Mouse (Mus musculus) stomach, embryonic 16.5 days (tissue): Measurements from ENCODE around the gene Edaradd. TPM values are rescaled to one million over a fixed set of nuclear protein-coding genes. Genes with fewer than 3 reads are reported as not detected.
A peak's percentile ranks its signal among the peaks of the same experiment; 100 is the strongest.

Experiments
- ATAC-seq: fragments of 200-750 bp; cut with Nextera tagmentation; 2 replicates; pipeline ENCODE4 v1.8.0; 2017; ENCODE audit warnings: moderate number of reproducible peaks, moderate TSS enrichment; ENCODE audit not compliant: insufficient read depth, low FRiP score
- H3K27ac ChIP-seq: fragments of 300-500 bp; sonication (generic); 2 replicates; pipeline ENCODE4 v1.5.1; 2014; ENCODE audit warnings: low read length
- H3K27me3 ChIP-seq: fragments of 300-500 bp; sonication (generic); 2 replicates; pipeline ENCODE4 v1.6.1; 2014; ENCODE audit warnings: low read length, control low read depth, mixed read lengths; ENCODE audit not compliant: control insufficient read depth, insufficient read depth
- H3K36me3 ChIP-seq: fragments of 300-500 bp; sonication (generic); 2 replicates; pipeline ENCODE4 v1.6.1; 2014; ENCODE audit warnings: low read length; ENCODE audit not compliant: control insufficient read depth, insufficient read depth
- H3K4me1 ChIP-seq: fragments of 300-500 bp; sonication (generic); 2 replicates; pipeline ENCODE4 v1.6.1; 2014; ENCODE audit warnings: low read length, control low read depth, mixed read lengths; ENCODE audit not compliant: control insufficient read depth, insufficient read depth
- H3K4me2 ChIP-seq: fragments of 300-500 bp; sonication (generic); 2 replicates; pipeline ENCODE4 v1.6.1; 2014; ENCODE audit warnings: low read depth, low read length, mixed read lengths
- H3K4me3 ChIP-seq: fragments of 300-500 bp; sonication (generic); replicated peaks from 2 replicates; pipeline ENCODE4 v1.5.1; 2014; ENCODE audit warnings: mild to moderate bottlenecking, low read length
- H3K9ac ChIP-seq: fragments of 300-500 bp; sonication (generic); 2 replicates; pipeline ENCODE4 v1.6.1; 2014; ENCODE audit warnings: low read length
- H3K9me3 ChIP-seq: fragments of 300-500 bp; sonication (generic); replicated peaks from 2 replicates; pipeline ENCODE4 v1.6.1; 2016; ENCODE audit warnings: low read length, control low read depth; ENCODE audit not compliant: control insufficient read depth
- WGBS: fragments of 180-500 bp; shearing (Covaris S2); extraction: QIAGEN DNeasy Blood & Tissue Kit; methylation state at CpG from one replicate; pipeline ENCODE4 v1.1.7; 2014; 5-methylcytosine and 5-hydroxymethylcytosine counted together
- polyA plus RNA-seq: library from polyadenylated mRNA; unstranded; fragments of >200 nt; fragmentation: Nextera tagmentation; extraction: Ambion mirVana; gene quantifications from 2 replicates; pipeline ENCODE4 v1.2.1, GENCODE M21; 2015

Edaradd gene
- polyA plus RNA-seq, 1 experiment from 2014 or later, result 6.1 TPM

GRCm38 (mm10) chr13:12456711-12457110 is 63.5 kb downstream of the Edaradd start:
- H3K36me3 ChIP-seq, result peaks cover 10% of the 10 kb centered on the region
- peaks cover 3% of the 10 kb centered on the region; the same call in 1 of the 2 replicates for H3K4me1 ChIP-seq
- H3K9me3 ChIP-seq, result no peaks in the 10 kb centered on the region
- ATAC-seq, result no peak
- no peak overlapping the region for H3K4me3 ChIP-seq
- no peak overlapping the region for H3K27ac ChIP-seq
- H3K4me2 ChIP-seq, result no peak overlapping the region
- H3K27me3 ChIP-seq, result no peaks in the 10 kb centered on the region
- H3K9ac ChIP-seq, result no peak overlapping the region
- WGBS, result 74% methylated on average over 7 of the region's 7 CpGs

DNA sequence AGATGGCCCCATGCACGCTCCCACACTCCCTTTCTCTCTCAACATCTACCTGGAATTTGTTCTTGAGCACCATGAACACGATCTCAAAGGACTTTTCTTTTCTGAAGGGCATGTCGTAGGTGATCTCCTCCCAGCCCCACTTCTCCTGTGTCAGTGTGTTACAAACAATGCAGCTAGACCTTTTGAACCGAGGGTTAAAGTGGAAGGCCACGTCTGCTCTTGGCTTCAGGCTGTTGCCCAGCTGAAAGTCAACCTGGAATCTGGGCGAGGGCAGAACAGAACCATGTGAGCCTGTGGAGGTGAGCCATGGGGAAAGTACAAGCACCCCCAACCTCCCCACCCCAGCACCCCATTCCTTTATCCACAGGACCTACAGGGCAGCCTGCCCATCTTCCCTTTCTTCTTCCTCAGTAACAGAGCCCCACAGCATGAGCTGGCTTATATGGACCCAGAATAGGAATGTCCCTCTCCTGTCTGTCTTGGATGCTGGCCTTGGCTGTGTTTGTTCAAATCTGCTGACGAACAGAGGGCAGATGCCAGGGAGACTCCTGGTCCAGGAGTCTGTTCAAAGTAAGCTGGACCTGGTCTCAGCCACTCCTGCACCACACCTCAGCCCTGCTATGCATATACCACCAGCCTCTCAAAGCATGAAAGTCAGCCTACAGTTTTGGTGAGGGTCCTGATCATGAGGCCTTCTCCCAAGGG is 65.4 kb downstream of the Edaradd start:
- peaks cover 10% of the 10 kb centered on the region for H3K36me3 ChIP-seq
- H3K27me3 ChIP-seq, result no peaks in the 10 kb centered on the region
- WGBS, result 80% methylated on average over 7 of the region's 7 CpGs
- no peak overlapping the region for H3K27ac ChIP-seq
- ATAC-seq, result no peak
- H3K4me2 ChIP-seq, result no peak overlapping the region
- no peak overlapping the region for H3K4me3 ChIP-seq
- no peaks in the 10 kb centered on the region for H3K4me1 ChIP-seq
- H3K9ac ChIP-seq, result no peak overlapping the region
- H3K9me3 ChIP-seq, result no peaks in the 10 kb centered on the region

GRCm38 (mm10) chr13:12453150-12453549 is 67.1 kb downstream of the Edaradd start:
- peaks cover 12% of the 10 kb centered on the region for H3K36me3 ChIP-seq
- no peak overlapping the region for H3K27ac ChIP-seq
- H3K4me1 ChIP-seq, result no peaks in the 10 kb centered on the region
- H3K9me3 ChIP-seq, result no peaks in the 10 kb centered on the region
- 88% methylated on average over 14 of the region's 14 CpGs for WGBS
- no peaks in the 10 kb centered on the region for H3K27me3 ChIP-seq
- H3K9ac ChIP-seq, result no peak overlapping the region
- no peak for ATAC-seq
- H3K4me3 ChIP-seq, result no peak overlapping the region
- no peak overlapping the region for H3K4me2 ChIP-seq

DNA sequence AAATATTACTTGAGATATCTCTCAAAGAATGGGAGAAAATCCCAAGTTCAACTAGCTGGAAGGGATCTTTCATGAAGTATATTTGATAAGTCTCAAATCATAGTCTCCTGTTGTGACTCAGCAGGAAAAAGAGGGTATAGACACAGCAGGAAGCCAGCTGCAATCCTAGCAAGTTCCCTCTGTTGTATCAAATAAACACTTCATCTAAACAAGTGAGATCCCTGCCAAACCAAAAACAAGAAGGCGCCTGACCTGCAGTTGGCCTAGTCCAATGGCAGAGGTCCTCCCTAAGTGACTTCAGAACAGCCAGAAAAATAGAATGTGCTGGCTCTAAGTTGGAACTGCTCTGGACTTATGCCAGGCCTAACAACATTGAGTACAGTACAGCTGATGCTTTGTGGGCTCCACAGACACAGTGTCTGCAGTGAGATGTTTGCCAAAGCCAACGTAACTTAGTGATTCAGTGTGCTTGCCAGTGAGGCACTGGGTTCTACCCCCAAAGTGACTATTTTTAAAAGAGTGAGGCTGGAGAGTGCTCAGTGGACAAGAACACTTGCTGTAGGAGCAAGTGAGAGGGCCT is 78.1 kb downstream of the Edaradd start:
- Histone ChIP-seq H3K27ac (no peak overlapping the region), H3K4me3 (no peak overlapping the region), H3K36me3 (0 out of 2 replicates have a peak, but pooled peaks cover 2% of the 10 kb centered on the region), H3K9ac (no peak overlapping the region), H3K4me1 (no peaks in the 10 kb centered on the region), H3K9me3 (no peaks in the 10 kb centered on the region), H3K4me2 (no peak overlapping the region), H3K27me3 (no peaks in the 10 kb centered on the region)
- ATAC-seq, result 0 out of 2 replicates have a peak, but pooled peaks have one; percentile 47
- WGBS, result 66% methylated on average over 2 of the region's 2 CpGs

DNA sequence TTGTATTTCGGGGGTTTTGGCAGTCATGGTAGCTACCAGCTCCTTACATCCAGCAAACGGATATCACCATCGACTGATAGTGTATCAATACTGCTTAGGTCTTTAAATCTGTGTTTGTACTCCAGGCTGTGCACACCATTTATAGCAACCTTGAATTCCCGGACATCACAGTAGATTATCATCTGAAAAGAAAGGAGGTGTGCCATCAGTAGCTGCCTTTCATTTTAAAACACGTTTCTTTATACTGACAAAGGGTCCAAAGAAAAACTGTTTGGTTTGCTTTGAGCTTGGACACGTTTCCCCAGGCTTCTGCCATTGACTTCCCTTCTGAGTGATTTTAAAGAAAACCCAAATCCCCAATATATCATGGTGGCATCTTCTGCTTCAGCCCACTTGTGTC is 79.4 kb downstream of the Edaradd start:
- 84% methylated on average over 6 of the region's 6 CpGs for WGBS
- H3K36me3 ChIP-seq, result 0 out of 2 replicates have a peak, but pooled peaks cover 5% of the 10 kb centered on the region
- no peak overlapping the region for H3K4me3 ChIP-seq
- ATAC-seq, result no peak
- no peak overlapping the region for H3K27ac ChIP-seq
- H3K4me1 ChIP-seq, result no peaks in the 10 kb centered on the region
- H3K9me3 ChIP-seq, result no peaks in the 10 kb centered on the region
- no peak overlapping the region for H3K4me2 ChIP-seq
- H3K9ac ChIP-seq, result no peak overlapping the region
- H3K27me3 ChIP-seq, result no peaks in the 10 kb centered on the region

DNA sequence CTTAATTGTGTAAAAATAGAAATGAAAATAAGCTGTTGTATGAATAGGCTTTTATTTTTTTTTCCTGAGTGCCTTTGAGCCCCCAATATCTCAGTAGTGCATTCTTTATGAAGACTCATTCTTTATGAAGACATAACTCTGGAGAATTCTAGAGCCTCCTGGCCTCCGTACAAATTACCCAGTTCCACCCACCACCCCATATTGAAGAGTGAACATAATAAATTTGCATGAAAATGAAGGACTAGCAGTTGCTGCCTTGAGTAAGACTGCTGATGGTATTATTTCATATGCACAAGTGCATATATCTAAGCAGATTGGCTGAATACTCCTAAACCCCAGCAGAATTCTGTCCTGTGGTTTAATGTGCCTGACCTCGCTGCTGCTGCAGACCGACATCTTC is 80.7 kb downstream of the Edaradd start:
- no peak overlapping the region for H3K4me2 ChIP-seq
- no peaks in the 10 kb centered on the region for H3K27me3 ChIP-seq
- no peaks in the 10 kb centered on the region for H3K4me1 ChIP-seq
- H3K9me3 ChIP-seq, result no peaks in the 10 kb centered on the region
- H3K4me3 ChIP-seq, result no peak overlapping the region
- peaks cover 12% of the 10 kb centered on the region; the same call in 1 of the 2 replicates for H3K36me3 ChIP-seq
- WGBS, result 96% methylated on average over 3 of the region's 3 CpGs
- H3K27ac ChIP-seq, result no peak overlapping the region
- ATAC-seq, result no peak
- H3K9ac ChIP-seq, result no peak overlapping the region

- Histone ChIP-seq H3K4me1 (no peaks in the 10 kb centered on the region), H3K4me2 (no peak overlapping the region), H3K27ac (no peak overlapping the region), H3K36me3 (peaks cover 38% of the 10 kb centered on the region), H3K9ac (no peak overlapping the region), H3K27me3 (no peaks in the 10 kb centered on the region), H3K9me3 (no peaks in the 10 kb centered on the region), H3K4me3 (no peak overlapping the region)
- no peak for ATAC-seq
- 84% methylated on average over 5 of the region's 5 CpGs for WGBS
Measured at GRCm38 (mm10) chr13:12433843-12434242, 86.4 kb downstream of the Edaradd start.

DNA sequence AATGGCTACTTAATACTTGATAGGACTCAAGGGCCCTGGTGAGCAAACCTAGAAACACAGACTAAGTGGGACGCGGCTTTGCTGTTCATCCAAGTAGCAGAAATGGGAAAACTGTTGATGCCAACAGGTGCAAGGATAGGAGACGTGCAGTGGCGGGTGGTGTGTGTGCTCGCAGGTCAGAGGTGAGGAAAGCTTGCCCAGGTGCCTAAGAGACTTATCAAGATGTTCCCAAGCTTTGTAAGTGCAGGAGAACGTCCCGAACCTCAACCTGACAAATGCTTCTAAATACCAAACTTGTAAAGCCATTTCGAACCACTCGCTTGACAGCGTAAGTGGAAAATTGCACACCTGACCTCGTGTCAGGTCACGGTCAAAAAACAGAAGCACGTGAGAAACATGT is 91.7 kb downstream of the Edaradd start:
- Histone ChIP-seq H3K4me2 (no peak overlapping the region), H3K9me3 (no peaks in the 10 kb centered on the region), H3K27me3 (no peaks in the 10 kb centered on the region), H3K4me1 (no peaks in the 10 kb centered on the region), H3K9ac (no peak overlapping the region), H3K4me3 (no peak overlapping the region), H3K36me3 (peaks cover 32% of the 10 kb centered on the region), H3K27ac (no peak overlapping the region)
- ATAC-seq, result no peak
- WGBS, result 91% methylated on average over 13 of the region's 13 CpGs
